Mouse (Mus musculus) erythroblast, adult 5-6 weeks (primary cell): ENCODE measurements around the gene Limd2. TPM values are rescaled to one million over a fixed set of nuclear protein-coding genes. Genes with fewer than 3 reads are reported as not detected.
"Not testable (repeated sequence)": the region's sequence is repeated elsewhere in the genome, so short reads cannot be mapped to it uniquely, and the experiment has no call there.

ENCODE experiments used
- ATAC-seq: replicated peaks from 2 replicates; pipeline ENCODE4 v1.8.0; 2016; ENCODE audit warnings: moderate number of reproducible peaks, mild to moderate bottlenecking, moderate TSS enrichment, inconsistent platforms; ENCODE audit not compliant: poor library complexity, low FRiP score, severe bottlenecking
- total RNA-seq, 2 experiments: library from RNA; stranded (forward) in 1 of 2; stranded (reverse) in 1 of 2; fragments of 150-400 nt in 1 of 2; fragments of 200-764, 138-1000 nt in 1 of 2; gene quantifications; 2 replicates each; pipeline versions ENCODE4 v1.2.3 to v1.2.4; 2015 to 2017; ENCODE audit warnings: low replicate concordance in 2 of 2

Gene Limd2
- total RNA-seq (2015; ENCODE audit: low replicate concordance) (43.2 and 53.5 TPM in 2 replicates), total RNA-seq (2017; ENCODE audit: low replicate concordance) (7.4 and 14.3 TPM in 2 replicates)

GRCm38 (mm10) chr11:106160841-106161721, at the start of gene Limd2, which contains the start of gene Gm10840:
Gene Limd2, minus strand, starts transcription at chr11:106160860.
Gene Gm10840, plus strand, starts transcription at chr11:106160850.
- ATAC-seq, result no peak

DNA sequence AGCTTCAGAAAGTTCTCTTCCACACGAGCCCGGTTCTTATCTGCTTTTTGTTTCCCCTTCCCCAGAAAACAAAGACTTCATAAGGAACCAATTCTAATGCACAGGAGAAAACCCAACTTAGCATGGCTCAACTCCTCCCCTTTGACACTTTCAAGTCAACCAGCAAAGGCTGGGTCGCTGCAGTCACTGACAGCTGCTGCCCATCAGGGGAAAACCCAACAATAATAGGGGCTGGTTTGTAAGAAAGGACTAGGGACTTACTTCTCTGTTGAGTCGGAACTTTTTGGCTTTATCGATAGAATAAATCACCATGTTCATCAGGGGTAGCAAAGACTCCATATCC, 41.4 kb upstream of the Limd2 start, which contains the start of gene Strada:
Gene Strada (minus strand): TSS at position 46 of the 343 bp plus-strand sequence.
- ATAC-seq, result no peak

- no peak for ATAC-seq
Measured at GRCm38 (mm10) chr11:106201337-106202122, 40.9 kb upstream of the Limd2 start.

GRCm38 (mm10) chr11:106200756-106201155, 40.1 kb upstream of the Limd2 start:
- ATAC-seq, result no peak

DNA sequence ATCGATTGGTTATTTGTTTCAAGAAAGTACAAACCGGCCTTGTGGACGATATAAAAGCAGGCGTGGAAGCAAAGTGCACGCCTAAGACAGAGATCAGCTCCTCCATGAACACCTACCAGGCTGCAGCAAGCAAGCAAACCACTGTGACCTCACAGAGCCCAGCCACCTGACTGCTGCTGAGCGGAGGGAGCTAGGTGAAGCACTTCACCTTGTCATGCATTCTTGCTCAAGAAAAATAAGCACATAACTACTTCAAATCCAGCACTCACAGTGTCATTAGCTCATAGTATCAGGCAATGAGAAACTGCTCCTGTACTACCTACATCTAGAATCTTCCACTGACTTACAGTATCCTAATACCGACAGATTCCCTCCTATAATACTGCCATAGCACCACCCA, 39.3 kb upstream of the Limd2 start:
- ATAC-seq, result not testable (repeated sequence)

GRCm38 (mm10) chr11:106198277-106198676, 37.6 kb upstream of the Limd2 start:
- no peak for ATAC-seq

DNA sequence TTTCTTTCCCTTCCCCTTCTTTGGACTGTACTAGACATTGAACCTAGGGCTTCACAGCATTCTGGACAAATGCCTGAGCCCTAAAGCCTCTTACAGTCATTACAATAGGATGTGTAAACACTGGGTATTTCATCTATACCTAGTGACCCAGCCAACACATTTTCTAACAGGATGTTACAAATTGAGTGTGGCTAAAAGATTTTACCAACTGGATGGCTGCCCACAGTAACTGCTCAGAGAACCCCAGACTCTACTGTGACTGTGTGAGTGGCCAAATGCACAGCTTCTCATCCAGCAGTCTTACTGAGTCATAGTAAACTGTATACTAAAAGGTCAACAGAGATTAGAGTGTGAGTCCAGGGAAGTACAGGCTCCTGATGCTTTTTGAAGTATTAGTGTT, 34.7 kb upstream of the Limd2 start:
- ATAC-seq, result no peak

GRCm38 (mm10) chr11:106194891-106195290, 34.2 kb upstream of the Limd2 start:
- no peak for ATAC-seq

DNA sequence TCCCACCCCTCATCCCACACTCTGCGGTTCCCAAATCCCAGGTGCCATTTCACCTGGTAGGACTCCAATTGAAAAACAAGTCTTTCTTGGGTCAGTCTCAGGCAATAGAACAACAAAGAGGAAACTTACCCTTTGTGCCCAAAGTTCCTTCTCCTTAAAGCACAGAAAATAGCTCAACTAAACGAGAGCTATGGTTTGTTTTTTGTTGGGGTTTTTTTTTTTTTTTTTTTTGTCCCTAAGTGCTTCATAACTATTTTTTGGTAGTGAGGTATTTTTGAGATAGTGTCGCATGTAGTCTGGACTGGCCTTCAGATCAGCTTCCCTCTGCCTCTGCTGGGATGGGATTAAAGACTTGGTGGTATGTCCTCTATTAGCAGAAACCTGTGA, 33.5 kb upstream of the Limd2 start:
- no peak for ATAC-seq

- peak; percentile 91 for ATAC-seq
Measured at GRCm38 (mm10) chr11:106193371-106194154, 32.9 kb upstream of the Limd2 start.

GRCm38 (mm10) chr11:106192657-106193370, 32.2 kb upstream of the Limd2 start:
- peak; percentile 54 for ATAC-seq

- ATAC-seq, result no peak
Measured at GRCm38 (mm10) chr11:106192241-106192640, 31.6 kb upstream of the Limd2 start.

- ATAC-seq, result no peak
Measured at GRCm38 (mm10) chr11:106191716-106192115, 31.1 kb upstream of the Limd2 start.

- no peak for ATAC-seq
Measured at GRCm38 (mm10) chr11:106187326-106187725, 26.7 kb upstream of the Limd2 start.

GRCm38 (mm10) chr11:106180449-106180801, 19.8 kb upstream of the Limd2 start:
- ATAC-seq, result no peak

- no peak for ATAC-seq
Measured at GRCm38 (mm10) chr11:106179711-106180448, 19.2 kb upstream of the Limd2 start.

GRCm38 (mm10) chr11:106178036-106178782, 17.5 kb upstream of the Limd2 start:
- peak; percentile 85 for ATAC-seq

DNA sequence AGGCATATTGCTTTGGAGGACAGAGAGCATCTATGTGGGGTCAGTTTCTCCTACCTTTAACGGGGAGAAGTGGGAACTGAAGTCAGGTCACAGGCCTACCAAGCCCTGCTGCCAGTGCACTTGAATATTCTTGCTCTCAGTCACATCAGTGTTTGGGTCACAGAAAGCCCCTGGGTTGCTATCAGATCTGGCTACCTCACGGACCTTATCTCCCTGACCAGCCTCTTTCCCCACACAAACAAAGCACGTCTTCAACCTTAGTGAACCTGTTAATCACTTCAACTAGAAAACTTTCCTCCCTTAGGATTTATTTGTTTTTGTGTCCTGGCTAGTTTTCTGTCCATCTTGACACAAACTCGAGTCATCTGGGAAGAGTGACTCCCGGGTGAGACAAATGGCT, 15.7 kb upstream of the Limd2 start:
- no peak for ATAC-seq
